10 mouse cellular contexts compared by ENCODE assay signal in the genomic region with DNA sequence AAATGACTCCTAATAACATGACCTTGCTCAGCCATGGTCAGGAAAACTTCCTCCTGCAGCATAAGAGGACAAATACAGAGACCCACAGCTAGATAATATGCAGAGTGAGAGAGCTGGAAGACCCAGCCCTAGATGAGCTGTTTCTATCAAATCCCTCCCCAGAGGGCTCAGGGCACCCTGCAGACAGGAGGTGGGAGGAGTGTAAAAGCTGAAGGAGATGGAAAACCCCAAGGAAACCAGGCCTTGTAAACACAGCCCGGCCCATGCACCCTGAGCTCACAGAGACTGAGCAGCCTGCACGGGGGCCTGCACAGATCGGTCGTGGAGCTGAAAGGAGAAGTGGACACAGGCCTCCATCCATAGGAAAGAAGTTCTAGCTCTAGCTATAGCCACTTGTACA.
"Had no signal": no experiment of that assay in that cellular context is flagged by ENCODE, and none has a peak within 500 bp of the region (broad histone marks: within the 10 kb centered on the region; RNA-seq: fewer than 3 reads in every experiment).

No protein-coding gene starts in this region.

- H3K27ac ChIP-seq: limb, embryonic 12.5 days; liver, embryonic 14.5 days; midbrain, embryonic 13.5 days; stomach, embryonic 15.5 days had no signal

- H3K9ac ChIP-seq: limb, embryonic 12.5 days; liver, embryonic 14.5 days; midbrain, embryonic 13.5 days; stomach, embryonic 15.5 days had no signal

- ATAC-seq: midbrain, embryonic 13.5 days had no signal

- H3K9me3 ChIP-seq: limb, embryonic 12.5 days; midbrain, embryonic 13.5 days; stomach, embryonic 15.5 days had no signal

- DNase-seq: kidney, postnatal 10 days; liver; lung, adult 18-20 months; lung, postnatal 36 days; right cerebral cortex, postnatal 14 days; thymus, postnatal 36 days had no signal

- H3K36me3 ChIP-seq: midbrain, embryonic 13.5 days; stomach, embryonic 15.5 days had no signal

- H3K4me3 ChIP-seq: limb, embryonic 12.5 days; midbrain, embryonic 13.5 days; stomach, embryonic 15.5 days had no signal

- H3K4me1 ChIP-seq: stomach, embryonic 15.5 days had no signal
